Mouse (Mus musculus) ES-Bruce4 (cell line): ENCODE measurements around the gene Ypel4. TPM values are rescaled to one million over a fixed set of nuclear protein-coding genes. Genes with fewer than 3 reads are reported as not detected.

Experiments used
- H3K27ac ChIP-seq: 2 replicates; pipeline ENCODE4 v1.5.1; 2012; ENCODE audit warnings: low read length, inconsistent platforms; ENCODE audit not compliant: insufficient read depth
- H3K27me3 ChIP-seq: 2 replicates; pipeline ENCODE4 v1.6.1; 2012; ENCODE audit warnings: mild to moderate bottlenecking, low read length, inconsistent platforms; ENCODE audit not compliant: control insufficient read depth, poor library complexity, insufficient read depth, severe bottlenecking
- H3K36me3 ChIP-seq: 2 replicates; pipeline ENCODE4 v1.6.1; 2012; ENCODE audit warnings: inconsistent platforms, mild to moderate bottlenecking, low read length, moderate library complexity; ENCODE audit not compliant: control insufficient read depth, poor library complexity, insufficient read depth, severe bottlenecking
- H3K4me1 ChIP-seq: one replicate; pipeline ENCODE4 v1.8.1; 2011; ENCODE audit warnings: low read length; ENCODE audit not compliant: control insufficient read depth, insufficient read depth
- H3K4me3 ChIP-seq: 2 replicates; pipeline ENCODE4 v1.5.1; 2011; ENCODE audit warnings: low read depth, mild to moderate bottlenecking, low read length
- H3K9ac ChIP-seq: 2 replicates; pipeline ENCODE4 v1.6.1; 2012; ENCODE audit warnings: low read depth, mild to moderate bottlenecking, inconsistent platforms; ENCODE audit not compliant: poor library complexity, severe bottlenecking
- H3K9me3 ChIP-seq: replicated peaks from 2 replicates; pipeline ENCODE4 v1.6.1; 2012; ENCODE audit warnings: mild to moderate bottlenecking, low read length, inconsistent platforms; ENCODE audit not compliant: control insufficient read depth, poor library complexity, insufficient read depth, severe bottlenecking
- CTCF ChIP-seq: IDR thresholded peaks from one replicate; pipeline ENCODE4 v1.8.1; 2011; ENCODE audit warnings: low read depth, low read length
- EP300 ChIP-seq: IDR thresholded peaks from 2 replicates; pipeline ENCODE4 v1.6.1; 2011; ENCODE audit warnings: low read depth, low read length; ENCODE audit not compliant: insufficient read depth
- POLR2A ChIP-seq: IDR thresholded peaks from one replicate; pipeline ENCODE4 v1.8.1; 2011; ENCODE audit warnings: low read length; ENCODE audit not compliant: insufficient read depth
- polyA plus RNA-seq: library from polyadenylated mRNA; stranded (reverse); fragments of >200 nt; gene quantifications from 2 replicates; pipeline ENCODE4 v1.2.4, GENCODE M21; 2011; ENCODE audit warnings: low read depth; ENCODE audit not compliant: missing spikeins, insufficient read depth, insufficient read length

Ypel4 gene
- polyA plus RNA-seq, 1 experiment, result 0.73 TPM

DNA sequence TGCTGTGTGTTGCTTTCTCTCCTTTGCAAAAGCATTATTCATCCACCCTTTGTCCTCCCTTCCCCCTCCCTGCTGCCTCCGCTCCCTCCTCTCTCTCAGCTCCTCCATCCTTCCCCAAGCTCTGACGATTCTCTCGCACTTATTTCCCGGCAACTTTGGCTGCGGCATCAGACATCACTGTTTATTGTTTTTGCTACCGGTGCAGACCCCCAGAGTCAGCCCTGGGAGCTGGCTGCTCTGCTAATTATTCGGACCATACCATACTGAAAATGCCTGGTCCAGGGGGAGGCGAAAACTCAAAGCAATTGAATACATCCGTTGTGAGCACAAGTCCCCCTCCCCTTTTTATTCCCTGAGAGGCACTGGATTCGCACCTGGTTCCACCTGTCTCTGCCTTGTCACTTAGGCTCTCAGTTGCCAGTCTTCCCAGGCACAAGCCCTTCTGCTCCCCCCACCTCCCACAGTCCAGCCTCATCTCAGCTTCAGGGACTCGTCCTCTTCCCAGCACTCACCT is 550 bp downstream of the Ypel4 start:
- no peaks in the 10 kb centered on the region for H3K9me3 ChIP-seq
- TF ChIP-seq EP300 (0 out of 2 replicates have a peak, but pooled peaks have one; percentile 31), CTCF (no peak)
- no peak overlapping the region for H3K27ac ChIP-seq

GRCm38 (mm10) chr2:84734919-84735318 is 1.1 kb downstream of the Ypel4 start:
- no peak for TF ChIP-seq POLR2A
- no peak for TF ChIP-seq CTCF
- no peak for TF ChIP-seq EP300
- H3K36me3 ChIP-seq, result no peaks in the 10 kb centered on the region; the same call in 1 of the 2 replicates
- no peak overlapping the region for H3K27ac ChIP-seq
- no peak overlapping the region for H3K9ac ChIP-seq
- no peaks in the 10 kb centered on the region for H3K4me1 ChIP-seq
- no peaks in the 10 kb centered on the region for H3K27me3 ChIP-seq
- H3K9me3 ChIP-seq, result no peaks in the 10 kb centered on the region
- H3K4me3 ChIP-seq, result no peak overlapping the region; the same call in 1 of the 2 replicates

More for the DNA sequence above, 550 bp downstream of the Ypel4 start:
- Histone ChIP-seq H3K4me3 (peak overlapping the region; percentile 81), H3K36me3 (no peaks in the 10 kb centered on the region), H3K9ac (no peak overlapping the region), H3K4me1 (no peaks in the 10 kb centered on the region), H3K27me3 (no peaks in the 10 kb centered on the region)

- Histone ChIP-seq H3K4me3 (no peak overlapping the region), H3K27me3 (no peaks in the 10 kb centered on the region), H3K4me1 (no peaks in the 10 kb centered on the region), H3K36me3 (peaks cover 3% of the 10 kb centered on the region; the same call in 1 of the 2 replicates), H3K9ac (no peak overlapping the region), H3K9me3 (no peaks in the 10 kb centered on the region), H3K27ac (no peak overlapping the region)
- TF ChIP-seq POLR2A (no peak), CTCF (no peak), EP300 (no peak)
These were observed 1.6 kb downstream of the Ypel4 start for GRCm38 (mm10) chr2:84735346-84735920.

GRCm38 (mm10) chr2:84736312-84737161 is 2.7 kb downstream of the Ypel4 start:
- H3K27me3 ChIP-seq, result no peaks in the 10 kb centered on the region
- no peak overlapping the region for H3K27ac ChIP-seq
- no peaks in the 10 kb centered on the region for H3K4me1 ChIP-seq
- H3K9me3 ChIP-seq, result no peaks in the 10 kb centered on the region
- TF ChIP-seq POLR2A, result peak; percentile 23
- no peak for TF ChIP-seq CTCF
- H3K4me3 ChIP-seq, result no peak overlapping the region
- H3K9ac ChIP-seq, result no peak overlapping the region
- H3K36me3 ChIP-seq, result peaks cover 4% of the 10 kb centered on the region

DNA sequence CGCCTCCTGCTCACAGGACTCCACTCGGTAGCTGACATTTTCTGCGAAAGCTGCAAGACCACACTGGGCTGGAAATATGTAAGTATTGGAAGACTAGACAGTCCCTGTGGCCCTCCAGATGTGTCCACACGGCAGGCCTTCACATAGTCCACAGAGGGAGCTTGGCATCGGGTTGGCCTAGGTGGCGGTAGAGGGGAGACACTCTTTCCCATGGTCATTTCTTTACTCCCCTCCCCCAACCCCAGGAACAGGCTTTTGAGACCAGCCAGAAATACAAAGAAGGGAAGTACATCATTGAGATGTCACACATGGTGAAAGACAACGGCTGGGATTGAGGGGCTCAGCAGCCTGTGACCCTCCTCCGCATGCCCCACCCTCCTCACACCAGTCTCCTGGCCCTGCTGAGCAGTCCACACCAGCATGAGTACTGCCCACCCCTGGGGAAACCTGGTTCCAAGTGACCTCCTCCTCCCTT is 3.6 kb downstream of the Ypel4 start:
- H3K4me3 ChIP-seq, result no peak overlapping the region
- H3K4me1 ChIP-seq, result no peaks in the 10 kb centered on the region
- peaks cover 4% of the 10 kb centered on the region for H3K36me3 ChIP-seq
- TF ChIP-seq EP300, result no peak
- no peak for TF ChIP-seq POLR2A
- peak; percentile 26 for TF ChIP-seq CTCF
- no peaks in the 10 kb centered on the region for H3K27me3 ChIP-seq
- H3K9ac ChIP-seq, result peak overlapping the region; percentile 8; the same call in 1 of the 2 replicates
- H3K27ac ChIP-seq, result no peak overlapping the region
- H3K9me3 ChIP-seq, result no peaks in the 10 kb centered on the region
